Mouse (Mus musculus): ENCODE results near the gene Maea. TPM values are rescaled to one million over a fixed set of nuclear protein-coding genes. Genes with fewer than 3 reads are reported as not detected.

Maea gene
- total RNA-seq, 2 experiments from 2014 or later = 54.1 to 59.0 TPM

DNA sequence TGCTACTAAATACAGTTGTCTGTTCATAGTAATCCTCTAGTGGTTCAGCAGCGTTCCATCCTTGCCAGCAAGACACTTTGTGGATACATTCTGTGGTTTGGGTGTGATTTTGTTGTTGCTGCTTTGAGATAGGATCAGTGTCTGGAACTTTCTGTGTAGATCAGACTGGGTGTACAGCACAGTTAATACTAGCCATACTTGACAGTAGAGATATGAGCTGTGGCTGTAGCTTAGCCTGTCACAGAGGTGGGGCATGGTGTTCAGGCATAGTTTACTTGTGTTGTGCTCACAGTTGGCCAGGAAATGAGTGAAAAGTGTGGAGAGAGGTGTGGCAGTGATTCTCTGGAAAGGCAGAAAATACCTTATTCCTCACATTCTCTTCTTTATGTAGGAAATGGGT, 22.2 kb downstream of the Maea start:
- no peak for DNase-seq

DNA sequence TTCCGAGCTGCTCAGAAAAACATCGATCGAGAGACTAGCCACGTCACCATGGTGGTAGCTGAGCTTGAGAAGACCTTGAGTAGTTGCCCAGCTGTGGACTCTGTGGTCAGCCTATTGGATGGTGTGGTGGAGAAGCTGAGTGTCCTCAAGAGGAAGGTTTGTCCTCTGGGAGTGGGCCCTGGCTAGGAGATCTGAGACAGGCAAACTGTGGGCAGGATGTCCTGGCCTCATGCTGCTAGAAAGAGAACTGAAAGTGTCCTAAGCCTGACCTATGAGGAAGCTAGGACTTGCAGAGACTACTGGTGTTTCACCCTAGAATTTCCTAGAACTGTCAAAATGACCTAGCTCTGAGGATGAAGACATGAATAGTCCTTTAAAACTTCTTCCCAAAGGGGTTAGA, 23.2 kb downstream of the Maea start:
- no peak for DNase-seq

DNA sequence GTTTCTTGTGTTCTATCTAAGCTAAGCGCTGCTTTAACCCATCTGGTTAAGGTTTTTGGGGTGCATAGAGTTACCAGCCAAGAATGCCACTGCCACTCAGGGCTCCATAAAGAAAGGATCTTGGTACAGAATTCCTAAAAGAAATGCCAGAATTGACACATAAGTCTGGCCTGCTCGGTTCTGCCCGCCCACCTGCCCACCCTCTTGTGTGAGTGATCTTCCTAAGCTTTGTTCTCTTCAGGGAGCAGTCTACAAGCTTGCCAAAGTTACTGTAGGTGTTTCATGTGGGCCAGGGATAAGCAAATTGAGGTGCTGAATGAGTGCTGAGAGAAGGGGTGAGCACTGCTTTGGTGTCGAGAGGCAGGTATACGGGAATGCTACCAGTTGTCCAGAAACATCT, 28.0 kb downstream of the Maea start:
- DNase-seq = no peak

DNA sequence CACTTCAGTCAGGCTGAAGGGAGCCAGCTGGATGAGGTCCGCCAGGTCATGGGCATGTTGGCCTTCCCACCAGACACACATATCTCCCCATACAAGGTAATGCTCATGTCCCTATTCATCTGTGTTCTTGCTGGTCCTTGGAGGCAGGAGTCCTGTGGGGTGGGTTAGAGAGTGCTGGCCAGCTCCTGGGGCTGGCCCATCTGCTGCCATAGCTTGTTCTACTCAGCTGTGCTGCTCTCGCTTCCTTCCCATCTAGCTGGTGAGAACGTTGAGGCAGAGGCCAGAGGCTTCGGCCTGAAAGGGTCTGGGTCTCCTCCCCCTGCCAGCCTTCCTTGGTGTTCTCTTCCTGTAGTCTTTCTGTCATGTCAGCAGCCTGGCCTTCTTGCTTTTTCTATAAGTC, 33.3 kb downstream of the Maea start:
- DNase-seq = no peak

DNA sequence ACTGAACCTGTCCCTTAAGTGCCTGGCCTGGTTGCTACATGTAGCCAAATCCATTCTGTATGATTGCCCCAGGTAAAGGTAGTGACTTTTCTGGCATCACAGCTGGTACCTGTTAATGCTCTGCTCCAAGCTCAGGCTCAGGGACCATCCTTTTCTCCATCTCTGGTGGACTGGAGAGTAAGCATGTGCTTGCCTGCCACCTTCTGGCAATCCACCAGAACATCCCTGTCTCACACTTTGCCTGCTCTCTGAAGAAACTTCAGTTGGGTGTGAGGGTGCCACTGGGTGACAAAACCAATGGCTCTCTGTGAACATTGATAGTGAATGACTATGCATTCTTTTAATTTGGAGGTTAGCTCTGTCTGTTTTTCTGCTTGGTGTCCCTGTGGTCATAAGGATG, 35.8 kb downstream of the Maea start:
- DNase-seq = no peak

DNA sequence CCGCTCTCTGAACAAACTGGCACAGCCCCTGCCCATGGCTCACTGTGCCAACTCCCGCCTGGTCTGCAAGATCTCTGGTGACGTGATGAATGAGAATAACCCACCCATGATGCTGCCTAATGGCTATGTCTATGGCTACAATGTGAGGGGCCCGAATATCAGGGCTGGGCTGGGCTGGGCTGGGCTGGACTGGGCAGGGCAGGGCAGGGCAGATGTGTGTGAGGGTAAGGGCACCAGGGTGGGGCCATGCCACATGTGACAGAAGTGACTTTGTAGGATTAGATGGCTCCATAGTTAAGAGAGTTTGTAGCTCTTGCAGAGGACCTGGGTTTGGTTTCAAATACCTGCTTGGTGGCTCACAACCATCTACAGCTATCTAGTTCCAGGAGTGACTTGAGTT, 36.4 kb downstream of the Maea start:
- no peak for DNase-seq

DNA sequence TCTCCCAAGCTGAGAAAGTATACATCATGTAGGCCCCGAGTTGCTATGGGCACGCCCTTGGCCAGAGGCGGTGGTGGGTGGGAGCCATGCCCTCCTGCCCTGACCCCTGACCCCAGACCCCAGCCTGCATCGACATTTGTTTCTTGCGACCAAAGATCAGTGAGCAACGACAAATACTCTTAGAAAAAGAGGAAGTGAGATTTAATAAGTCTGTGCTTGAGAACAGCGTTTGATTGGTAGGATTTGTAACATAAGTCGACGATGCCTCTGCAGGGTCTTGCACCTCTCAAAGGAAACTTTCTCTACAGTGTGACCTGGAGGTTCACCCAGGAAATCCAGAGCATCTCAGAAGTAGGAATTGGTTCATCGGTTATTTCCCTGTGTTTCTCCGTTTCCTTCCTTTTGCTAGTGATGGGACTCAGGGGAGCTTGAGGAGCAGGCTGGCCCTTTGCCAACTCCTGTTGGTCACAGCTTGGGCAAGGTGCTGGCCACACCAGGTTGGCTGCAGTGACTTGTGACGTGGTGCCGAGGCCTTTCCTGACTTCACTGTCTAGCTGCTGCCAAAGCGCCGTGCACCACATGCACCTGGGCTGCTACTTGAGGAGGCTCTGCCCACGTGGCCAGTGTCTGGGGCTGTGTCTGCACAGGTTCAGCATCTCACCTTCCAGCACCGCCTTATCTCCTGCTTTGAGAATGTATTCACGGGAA, 37.2 kb downstream of the Maea start:
- no peak for DNase-seq

DNA sequence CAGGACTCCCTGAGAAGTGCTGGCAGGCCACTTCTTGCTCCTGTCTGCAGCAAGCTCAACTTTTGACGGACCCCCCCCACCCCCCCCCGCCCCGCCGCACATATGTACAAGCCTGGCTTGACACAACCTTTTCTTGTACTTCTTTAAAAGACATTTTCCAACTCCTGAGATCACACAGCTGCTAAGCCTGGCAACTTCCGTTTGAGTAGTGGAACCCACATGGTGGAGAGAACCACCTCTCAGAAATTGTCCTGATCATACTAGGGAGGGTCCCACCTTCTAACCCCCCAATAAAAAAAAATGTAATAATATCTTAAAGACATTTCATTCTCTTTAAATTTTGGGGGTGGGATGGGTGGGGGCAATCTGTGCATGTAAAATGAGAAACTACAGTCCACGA, 41.9 kb downstream of the Maea start:
- no peak for DNase-seq

DNA sequence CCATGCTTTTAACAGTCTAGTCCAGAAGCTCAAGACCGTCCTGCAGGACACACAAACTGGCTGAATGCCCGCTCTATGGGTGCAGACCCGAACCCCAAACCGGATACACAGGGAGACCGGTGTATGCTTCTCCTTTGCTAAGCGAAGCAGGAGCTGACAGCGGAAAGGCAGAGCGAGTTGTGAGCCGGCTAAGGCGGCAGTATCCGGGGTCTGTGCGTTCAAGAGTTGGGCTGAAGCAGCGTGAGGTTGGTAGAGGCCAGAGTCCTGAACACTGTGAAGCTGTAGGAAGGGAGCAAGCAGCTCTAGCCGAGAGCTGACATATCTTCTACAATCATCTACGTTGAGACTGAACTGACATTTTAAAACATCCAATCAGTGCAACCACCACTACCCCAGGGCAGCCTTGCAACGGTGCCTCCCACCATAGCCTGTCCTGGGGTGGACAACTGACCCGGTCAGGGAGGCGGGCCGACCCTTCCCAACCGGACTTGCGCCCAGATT, 42.5 kb downstream of the Maea start:
- no peak for DNase-seq

DNA sequence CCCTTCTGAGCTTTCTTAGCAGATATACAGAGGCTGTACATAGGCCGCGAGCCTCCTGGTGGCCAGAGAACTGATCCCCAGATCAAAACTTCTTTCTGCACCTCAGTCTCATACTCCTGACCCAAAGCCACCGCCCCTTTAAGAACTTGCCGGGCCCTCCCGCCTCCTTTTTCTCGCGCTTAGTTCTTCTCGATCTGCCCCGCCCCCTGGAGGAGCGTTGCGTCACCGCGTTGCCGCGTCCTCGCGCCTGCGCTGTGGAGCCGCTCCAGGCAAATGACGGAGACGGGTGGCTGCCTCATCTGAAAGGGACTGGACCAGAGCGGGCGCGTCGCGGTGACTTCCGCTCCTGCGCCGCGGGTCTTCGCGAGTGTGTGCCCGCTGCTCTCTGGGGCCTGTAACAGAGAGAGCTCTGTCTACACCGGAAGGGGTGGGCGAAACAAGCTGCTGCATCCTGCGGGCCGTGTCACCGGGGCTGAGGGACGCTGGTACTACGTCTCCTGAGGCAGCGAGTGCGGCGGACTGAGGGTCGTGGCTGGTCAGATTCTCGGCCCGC, 43.1 kb downstream of the Maea start, which contains the start of gene Uvssa:
TSS of gene Uvssa (plus strand) at position 248 of the 553 bp plus-strand sequence.
- DNase-seq = peak; percentile 98

DNA sequence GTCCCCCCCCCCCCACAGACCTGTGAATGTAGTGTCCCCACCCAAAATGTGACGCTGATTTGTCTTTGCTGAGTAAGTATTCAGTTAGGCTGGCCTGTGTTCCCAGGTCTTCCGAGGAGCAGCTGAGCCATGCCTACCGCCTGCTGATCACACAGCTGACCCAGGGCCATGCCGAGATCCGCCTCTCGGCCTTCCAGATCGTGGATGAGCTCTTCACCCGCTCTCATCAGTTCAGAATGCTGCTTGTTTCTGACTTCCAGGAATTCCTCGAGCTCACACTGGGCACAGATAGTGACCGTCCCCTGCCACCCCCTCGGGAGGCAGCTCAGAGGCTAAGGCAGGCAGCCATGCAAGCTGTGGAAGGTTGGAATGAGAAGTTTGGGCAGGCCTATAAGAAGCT, 52.2 kb downstream of the Maea start:
- DNase-seq = no peak

DNA sequence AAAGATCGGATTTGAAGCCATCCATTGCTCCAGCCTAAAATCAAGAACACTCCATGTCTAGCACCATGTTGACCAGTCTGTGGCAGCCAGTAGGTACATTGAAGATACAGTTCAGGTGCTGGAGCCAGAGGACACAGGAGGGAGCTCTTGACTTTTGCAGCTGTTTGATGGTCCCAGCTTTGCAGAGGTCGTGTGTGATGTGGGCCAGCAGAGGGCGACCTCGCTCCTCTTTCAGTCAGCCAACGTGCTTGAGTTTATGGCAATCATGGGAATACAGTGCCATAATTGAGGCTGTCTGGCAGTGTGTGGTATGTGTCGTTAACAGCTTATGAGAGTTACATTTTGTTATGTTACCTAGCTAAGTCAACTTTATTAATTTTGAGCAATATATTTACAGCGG, 58.5 kb downstream of the Maea start:
- DNase-seq = peak; percentile 37

DNA sequence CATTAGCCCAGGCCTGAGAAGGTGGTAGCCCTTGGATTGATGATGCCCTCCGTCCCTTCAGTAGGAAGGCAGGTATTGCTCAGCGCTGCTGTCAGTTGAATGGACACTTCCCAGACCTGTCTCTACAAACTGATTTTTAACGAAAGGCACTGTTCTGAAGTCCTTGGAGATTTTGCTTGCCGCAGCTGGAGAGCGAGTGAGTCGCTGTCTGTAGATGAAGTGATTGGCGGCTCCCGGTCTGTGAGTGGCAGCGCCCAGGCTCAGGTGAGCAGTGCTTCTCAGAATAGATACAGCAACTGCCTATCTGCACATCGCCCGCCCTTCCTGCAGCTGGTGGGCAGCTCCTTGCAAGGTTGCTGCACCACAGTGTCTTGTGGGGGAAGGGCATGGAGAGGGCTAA, 60.4 kb downstream of the Maea start:
- DNase-seq = no peak

DNA sequence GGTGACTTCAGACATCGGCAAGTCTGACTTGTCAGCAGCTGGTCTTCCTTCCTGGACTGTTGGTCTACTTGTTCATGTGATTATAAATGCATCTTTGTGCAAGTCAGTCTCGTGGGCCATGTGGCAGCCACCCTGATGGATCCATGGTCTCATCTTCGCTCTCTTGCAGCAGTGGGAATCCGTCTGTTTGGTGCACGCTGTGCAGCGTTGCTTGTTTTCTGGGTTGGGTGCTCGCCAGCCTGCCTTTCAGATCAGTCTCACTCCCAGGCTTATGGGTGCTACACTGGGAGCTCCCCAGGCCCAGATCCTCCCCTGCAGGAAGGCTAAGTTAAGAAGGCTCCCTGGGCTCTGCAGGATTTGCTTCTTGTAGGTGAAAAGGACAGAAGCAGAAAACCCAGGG, 61.5 kb downstream of the Maea start:
- DNase-seq = no peak

DNA sequence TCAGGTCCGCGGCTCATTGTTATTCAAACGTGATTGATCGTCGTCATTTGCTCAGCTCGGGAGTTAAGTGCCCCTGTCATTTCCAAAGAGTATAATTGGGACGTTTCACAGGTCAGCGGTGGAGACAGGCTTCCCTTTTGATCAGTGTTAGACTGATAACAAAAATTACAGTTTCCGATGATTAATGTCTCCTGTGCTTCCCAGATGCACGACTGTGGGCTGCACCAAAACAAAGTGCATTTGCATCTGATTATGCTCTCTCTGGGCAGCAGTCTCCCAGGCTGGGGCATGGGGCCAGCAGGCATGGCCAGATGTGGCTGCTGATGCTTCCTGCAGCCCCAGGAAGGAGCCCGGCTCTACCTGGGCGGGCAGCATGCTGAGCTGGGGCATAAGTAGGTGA, 65.5 kb downstream of the Maea start:
- DNase-seq = no peak

DNA sequence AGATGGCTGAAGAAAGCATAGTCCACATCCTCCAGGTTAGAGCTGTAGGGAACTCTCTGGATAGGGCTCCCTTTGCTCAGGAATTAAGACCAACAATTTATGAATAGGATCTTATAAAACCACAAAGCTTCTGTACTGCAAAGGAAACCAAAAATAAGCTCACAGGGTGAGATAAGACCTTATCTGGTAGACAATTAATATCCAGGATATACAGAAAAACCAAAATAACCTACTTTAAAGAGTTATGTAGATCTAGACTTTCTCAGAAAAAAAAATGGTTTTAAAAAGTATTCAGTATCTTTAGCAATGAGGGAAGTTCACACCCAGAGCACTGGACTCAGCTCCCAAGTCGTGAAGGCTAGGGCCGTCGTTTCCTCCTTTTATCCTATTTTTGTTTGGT, 85.0 kb downstream of the Maea start:
- no peak for DNase-seq

Other genes starting within 250 kb of the Maea start
- not detected for gene Slc5a1, start 231.3 kb upstream of the Maea start, total RNA-seq (2021)
- 1 to 10 TPM; 2.4 to 9.1 TPM for gene Spon2, start 117.1 kb upstream of the Maea start, total RNA-seq (2021)
- gene Ctbp1, start 60.5 kb upstream of the Maea start, total RNA-seq (2021) = 100 to 1,000 TPM; 188 to 210 TPM
- 1 to 10 TPM; 2.1 to 2.8 TPM for gene Uvssa, start 43.0 kb downstream of the Maea start, total RNA-seq (2021)
- gene Nkx1-1, start 98.5 kb downstream of the Maea start, total RNA-seq (2021) = not detected